Mouse (Mus musculus): Measurements from ENCODE around the gene D430042O09Rik. TPM values are rescaled to one million over a fixed set of nuclear protein-coding genes. Genes with fewer than 3 reads are reported as not detected.

The D430042O09Rik gene
- total RNA-seq, 2 experiments from 2014 or later, result 24.3 to 27.5 TPM

Other genes starting within 250 kb of the D430042O09Rik start
- 10 to 100 TPM; 31.0 to 33.3 TPM for gene Nsmce1, start 216.3 kb upstream of the D430042O09Rik start, total RNA-seq (2021)
- 1 to 10 TPM; 5.0 to 6.3 TPM for gene Il4ra, start 155.8 kb upstream of the D430042O09Rik start, total RNA-seq (2021)
- gene Il21r, start 104.5 kb upstream of the D430042O09Rik start, total RNA-seq (2021), result under 1 TPM; 0.54 to 0.66 TPM
- 10 to 100 TPM; 87.1 to 93.0 TPM for gene Gtf3c1, start 108 bp upstream of the D430042O09Rik start, total RNA-seq (2021)

Data from left cerebral cortex, postnatal 4 days (tissue).